Mouse (Mus musculus): Measurements from ENCODE around the gene Elmo2. TPM values are rescaled to one million over a fixed set of nuclear protein-coding genes. Genes with fewer than 3 reads are reported as not detected.
A peak's percentile ranks its signal among the peaks of the same experiment; 100 is the strongest.

The Elmo2 gene
- polyA plus RNA-seq, 1 experiment from 2014 or later = 45.2 TPM

GRCm38 (mm10) chr2:165323484-165323883 is 2.8 kb downstream of the Elmo2 start:
- ATAC-seq = no peak
- no peaks in the 10 kb centered on the region for H3K27me3 ChIP-seq
- no peak for DNase-seq (ENCODE audit: low read depth, low spot score)
- in situ Hi-C loops (cut with MboI; ENCODE audit: low pct_unique_long_range_greater_than_20kb) = no loop called here
- TF ChIP-seq CTCF (IDR thresholded peaks at IDR 0.05) = no peak
- CTCF ChIA-PET = no interaction called here
- POLR2A ChIA-PET = no interaction called here

GRCm38 (mm10) chr2:165321981-165322735 is 4.1 kb downstream of the Elmo2 start:
- POLR2A ChIA-PET = no interaction called here
- in situ Hi-C loops (cut with MboI; ENCODE audit: low pct_unique_long_range_greater_than_20kb) = no loop called here
- TF ChIP-seq CTCF (IDR thresholded peaks at IDR 0.05) = no peak
- H3K27me3 ChIP-seq = no peaks in the 10 kb centered on the region
- CTCF ChIA-PET = no interaction called here
- DNase-seq (ENCODE audit: low read depth, low spot score) (no peak), ATAC-seq (no peak)

- in situ Hi-C loops (cut with MboI; ENCODE audit: low pct_unique_long_range_greater_than_20kb) = no loop called here
- no peak for TF ChIP-seq CTCF (IDR thresholded peaks at IDR 0.05)
- POLR2A ChIA-PET = no interaction called here
These were observed 4.8 kb downstream of the Elmo2 start for GRCm38 (mm10) chr2:165321381-165321888.

GRCm38 (mm10) chr2:165320531-165321150 is 5.6 kb downstream of the Elmo2 start:
- in situ Hi-C loops (cut with MboI; ENCODE audit: low pct_unique_long_range_greater_than_20kb) = no loop called here
- ChIA-PET POLR2A (no interaction called here), CTCF (no interaction called here)
- ATAC-seq = no peak
- H3K27me3 ChIP-seq = no peaks in the 10 kb centered on the region
- DNase-seq (ENCODE audit: low read depth, low spot score) = no peak
- TF ChIP-seq CTCF (IDR thresholded peaks at IDR 0.05) = no peak

More at GRCm38 (mm10) chr2:165321381-165321888, 4.8 kb downstream of the Elmo2 start:
- DNase-seq (ENCODE audit: low read depth, low spot score) (no peak), ATAC-seq (no peak)
- CTCF ChIA-PET = no interaction called here
- no peaks in the 10 kb centered on the region for H3K27me3 ChIP-seq

GRCm38 (mm10) chr2:165319503-165319902 is 6.8 kb downstream of the Elmo2 start:
- H3K27me3 ChIP-seq = no peaks in the 10 kb centered on the region
- no peak for TF ChIP-seq CTCF (IDR thresholded peaks at IDR 0.05)
- no peak for DNase-seq (ENCODE audit: low read depth, low spot score)
- in situ Hi-C loops (cut with MboI; ENCODE audit: low pct_unique_long_range_greater_than_20kb) = no loop called here
- ATAC-seq = no peak
- CTCF ChIA-PET = no interaction called here
- POLR2A ChIA-PET = no interaction called here

GRCm38 (mm10) chr2:165318941-165319340 is 7.3 kb downstream of the Elmo2 start:
- ChIA-PET CTCF (no interaction called here), POLR2A (no interaction called here)
- no peak for ATAC-seq
- in situ Hi-C loops (cut with MboI; ENCODE audit: low pct_unique_long_range_greater_than_20kb) = no loop called here
- TF ChIP-seq CTCF (IDR thresholded peaks at IDR 0.05) = no peak
- no peaks in the 10 kb centered on the region for H3K27me3 ChIP-seq
- no peak for DNase-seq (ENCODE audit: low read depth, low spot score)

GRCm38 (mm10) chr2:165317621-165318263 is 8.5 kb downstream of the Elmo2 start:
- no peak for DNase-seq (ENCODE audit: low read depth, low spot score)
- TF ChIP-seq CTCF (IDR thresholded peaks at IDR 0.05) = no peak
- no peaks in the 10 kb centered on the region for H3K27me3 ChIP-seq
- in situ Hi-C loops (cut with MboI; ENCODE audit: low pct_unique_long_range_greater_than_20kb) = no loop called here
- ATAC-seq = no peak
- POLR2A ChIA-PET = no interaction called here
- CTCF ChIA-PET = no interaction called here

- TF ChIP-seq CTCF (IDR thresholded peaks at IDR 0.05) = no peak
- in situ Hi-C loops (cut with MboI; ENCODE audit: low pct_unique_long_range_greater_than_20kb) = no loop called here
- ChIA-PET CTCF (no interaction called here), POLR2A (interaction anchor here (0.8 kb wide), 1 partner anchor 28 kb away, joined by 3 read pairs; no protein-coding TSS in a partner anchor)
- no peaks in the 10 kb centered on the region for H3K27me3 ChIP-seq
- ATAC-seq (peak; percentile 33), DNase-seq (ENCODE audit: low read depth, low spot score) (no peak)
These were observed 9.3 kb downstream of the Elmo2 start for GRCm38 (mm10) chr2:165316837-165317473.

- CTCF ChIA-PET = no interaction called here
These were observed 10.1 kb downstream of the Elmo2 start for GRCm38 (mm10) chr2:165316204-165316603.

GRCm38 (mm10) chr2:165314197-165314596 is 12.1 kb downstream of the Elmo2 start:
- ATAC-seq (no peak), DNase-seq (ENCODE audit: low read depth, low spot score) (no peak)
- no peak for TF ChIP-seq CTCF (IDR thresholded peaks at IDR 0.05)
- H3K27me3 ChIP-seq = no peaks in the 10 kb centered on the region
- POLR2A ChIA-PET = no interaction called here
- CTCF ChIA-PET = no interaction called here
- in situ Hi-C loops (cut with MboI; ENCODE audit: low pct_unique_long_range_greater_than_20kb) = no loop called here

More at GRCm38 (mm10) chr2:165316204-165316603, 10.1 kb downstream of the Elmo2 start:
- POLR2A ChIA-PET = no interaction called here
- in situ Hi-C loops (cut with MboI; ENCODE audit: low pct_unique_long_range_greater_than_20kb) = no loop called here
- no peaks in the 10 kb centered on the region for H3K27me3 ChIP-seq
- DNase-seq (ENCODE audit: low read depth, low spot score) (no peak), ATAC-seq (no peak)
- no peak for TF ChIP-seq CTCF (IDR thresholded peaks at IDR 0.05)
